Mouse (Mus musculus) ES-E14 (cell line): ENCODE measurements around the gene Rab3c.

ENCODE experiments used
- ZC3H11A ChIP-seq: IDR thresholded peaks from 2 replicates; pipeline ENCODE4 v1.6.1; 2012; ENCODE audit warnings: low read depth, mild to moderate bottlenecking, inconsistent platforms, low read length, borderline replicate concordance
- ZNF384 ChIP-seq: IDR thresholded peaks from 2 replicates; pipeline ENCODE4 v1.6.1; 2012; ENCODE audit warnings: low read depth, low read length, inconsistent platforms

DNA sequence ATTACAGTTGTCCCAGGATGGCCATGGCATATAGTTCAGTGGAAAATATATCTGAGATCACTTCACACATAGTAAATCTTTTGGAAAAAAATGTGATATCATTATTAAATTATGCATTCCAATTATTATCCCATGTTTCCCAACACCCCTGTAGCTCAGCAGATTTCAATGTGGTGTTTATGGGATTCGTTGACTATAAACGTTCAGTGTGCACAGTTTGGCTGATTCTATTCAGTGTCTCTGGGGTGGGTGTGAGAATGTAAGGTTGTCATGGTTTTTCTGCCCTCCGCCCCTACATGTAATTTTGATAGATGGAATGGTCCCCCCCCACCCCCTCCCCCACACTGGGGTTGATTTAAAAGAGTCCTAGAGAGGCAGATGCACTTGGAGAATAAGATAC lies 242.3 kb downstream of the Rab3c start:
- TF ChIP-seq ZNF384 (no peak), ZC3H11A (no peak)
